Mouse (Mus musculus): ENCODE data around the gene Kcnma1.

Gene Kcnma1

DNA sequence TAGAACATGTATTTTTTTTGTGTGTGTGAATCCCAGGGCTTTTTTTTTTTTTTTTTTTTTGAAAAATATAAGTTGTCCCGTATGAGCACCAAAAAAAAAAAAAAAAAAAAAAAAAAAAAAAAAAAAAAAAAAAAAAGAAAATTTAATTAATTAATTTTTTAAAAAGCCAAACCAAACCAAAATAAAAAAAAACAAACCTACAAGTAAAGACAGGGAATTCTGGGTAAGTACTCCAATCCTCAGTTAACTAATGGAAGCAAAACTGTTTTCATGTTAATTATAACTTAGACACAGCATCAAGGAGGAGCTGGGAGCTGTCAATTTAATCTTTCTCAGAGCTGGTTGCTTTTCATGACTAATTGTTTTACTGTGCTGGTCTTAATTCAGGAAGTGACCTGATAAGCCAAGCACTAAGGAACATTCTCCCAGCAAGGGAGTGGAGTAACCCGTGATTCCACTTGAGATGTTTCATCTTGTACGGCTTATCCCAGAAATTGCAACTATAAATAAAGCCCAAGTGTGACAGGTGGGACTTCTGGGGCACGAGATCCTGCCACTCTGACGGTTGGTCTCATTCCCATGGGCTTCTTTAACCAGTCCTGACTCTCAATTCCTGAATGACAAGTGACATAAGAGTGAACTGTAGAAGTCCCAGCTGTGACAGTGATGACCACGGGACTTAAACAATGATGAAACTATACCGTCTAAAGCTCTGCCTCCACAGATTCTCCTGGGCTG, 424.4 kb downstream of the Kcnma1 start:
- H3K36me3 ChIP-seq (ENCODE audit: insufficient read depth, low read length): no peaks in the 10 kb centered on the region
- H3K27me3 ChIP-seq (ENCODE audit: insufficient read depth, low read length): no peaks in the 10 kb centered on the region
- no peak for TF ChIP-seq POU5F1 (IDR thresholded peaks at IDR 0.05; ENCODE audit: borderline replicate concordance, low read length)
- no peak for TF ChIP-seq CTCF (conservative IDR thresholded peaks at IDR 0.05; ENCODE audit: low read length)
- no peak for TF ChIP-seq NANOG (IDR thresholded peaks at IDR 0.05; ENCODE audit: borderline replicate concordance, low read length)
- no peak overlapping the region for H3K4me3 ChIP-seq (replicated peaks; ENCODE audit: low read length)
- no peaks in the 10 kb centered on the region for H3K9me3 ChIP-seq (ENCODE audit: low read length)
- H3K4me1 ChIP-seq (replicated peaks; ENCODE audit: low read depth, low read length): no peaks in the 10 kb centered on the region

- Histone ChIP-seq H3K4me3 (replicated peaks; ENCODE audit: low read length) (no peak overlapping the region), H3K27me3 (ENCODE audit: insufficient read depth, low read length) (no peaks in the 10 kb centered on the region), H3K36me3 (ENCODE audit: insufficient read depth, low read length) (no peaks in the 10 kb centered on the region), H3K9me3 (ENCODE audit: low read length) (no peaks in the 10 kb centered on the region), H3K4me1 (replicated peaks; ENCODE audit: low read depth, low read length) (no peaks in the 10 kb centered on the region)
- no peak for TF ChIP-seq CTCF (conservative IDR thresholded peaks at IDR 0.05; ENCODE audit: low read length)
- no peak for TF ChIP-seq POU5F1 (IDR thresholded peaks at IDR 0.05; ENCODE audit: borderline replicate concordance, low read length)
- TF ChIP-seq NANOG (IDR thresholded peaks at IDR 0.05; ENCODE audit: borderline replicate concordance, low read length): no peak
Measured at GRCm38 (mm10) chr14:23587451-23587850, 426.8 kb downstream of the Kcnma1 start.

GRCm38 (mm10) chr14:23583235-23583634, 431.1 kb downstream of the Kcnma1 start:
- no peak for TF ChIP-seq POU5F1 (IDR thresholded peaks at IDR 0.05; ENCODE audit: borderline replicate concordance, low read length)
- peak; percentile 69 for TF ChIP-seq CTCF (conservative IDR thresholded peaks at IDR 0.05; ENCODE audit: low read length)
- H3K4me1 ChIP-seq (replicated peaks; ENCODE audit: low read depth, low read length): no peaks in the 10 kb centered on the region
- no peaks in the 10 kb centered on the region for H3K9me3 ChIP-seq (ENCODE audit: low read length)
- H3K27me3 ChIP-seq (ENCODE audit: insufficient read depth, low read length): peaks cover 20% of the 10 kb centered on the region
- no peak overlapping the region for H3K4me3 ChIP-seq (replicated peaks; ENCODE audit: low read length)
- H3K36me3 ChIP-seq (ENCODE audit: insufficient read depth, low read length): no peaks in the 10 kb centered on the region

DNA sequence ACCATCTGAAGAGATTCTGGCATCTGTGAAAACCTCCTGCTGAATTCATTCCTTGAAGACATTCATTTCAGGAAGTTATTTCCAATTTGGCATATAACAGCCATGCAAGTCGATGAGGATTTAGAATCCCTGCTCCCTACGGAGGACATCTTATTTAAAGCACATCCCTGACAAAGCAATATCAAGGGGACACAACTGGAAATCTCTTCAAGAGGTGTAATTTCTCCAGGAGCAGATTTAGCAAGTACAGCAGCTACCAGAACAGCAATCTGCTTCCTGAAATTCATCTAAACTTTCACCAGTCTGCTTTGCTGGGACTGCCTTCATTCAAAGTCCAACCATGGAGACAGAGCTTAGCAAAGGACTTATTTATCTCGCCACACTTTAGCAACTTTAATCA, 433.0 kb downstream of the Kcnma1 start:
- Histone ChIP-seq H3K4me1 (replicated peaks; ENCODE audit: low read depth, low read length) (no peaks in the 10 kb centered on the region), H3K9me3 (ENCODE audit: low read length) (no peaks in the 10 kb centered on the region), H3K4me3 (replicated peaks; ENCODE audit: low read length) (no peak overlapping the region), H3K27me3 (ENCODE audit: insufficient read depth, low read length) (peaks cover 20% of the 10 kb centered on the region), H3K36me3 (ENCODE audit: insufficient read depth, low read length) (no peaks in the 10 kb centered on the region)
- no peak for TF ChIP-seq POU5F1 (IDR thresholded peaks at IDR 0.05; ENCODE audit: borderline replicate concordance, low read length)
- no peak for TF ChIP-seq CTCF (conservative IDR thresholded peaks at IDR 0.05; ENCODE audit: low read length)
- TF ChIP-seq NANOG (IDR thresholded peaks at IDR 0.05; ENCODE audit: borderline replicate concordance, low read length): no peak

DNA sequence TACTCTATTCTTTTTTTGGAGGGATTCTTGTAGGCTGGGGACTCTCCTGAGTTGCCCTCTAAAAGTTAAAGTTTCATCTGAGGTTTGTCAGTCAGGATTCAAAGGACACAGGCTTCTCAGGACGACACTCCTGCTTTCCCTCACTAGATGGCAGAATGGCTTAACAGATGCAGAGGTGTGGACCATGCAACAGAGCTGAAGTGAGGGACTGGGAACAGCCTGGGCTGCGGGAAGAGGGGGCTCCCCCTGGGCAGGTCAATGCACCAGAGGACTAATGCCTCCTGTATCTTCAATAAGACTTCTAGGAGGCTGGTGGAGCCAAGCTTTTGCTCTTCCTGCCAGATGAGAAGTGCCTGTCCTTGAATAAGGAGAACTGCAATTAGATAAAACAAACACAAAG, 438.3 kb downstream of the Kcnma1 start:
- H3K9me3 ChIP-seq (ENCODE audit: low read length): no peaks in the 10 kb centered on the region
- no peaks in the 10 kb centered on the region for H3K36me3 ChIP-seq (ENCODE audit: insufficient read depth, low read length)
- peaks cover 22% of the 10 kb centered on the region for H3K27me3 ChIP-seq (ENCODE audit: insufficient read depth, low read length)
- no peaks in the 10 kb centered on the region for H3K4me1 ChIP-seq (replicated peaks; ENCODE audit: low read depth, low read length)
- TF ChIP-seq CTCF (conservative IDR thresholded peaks at IDR 0.05; ENCODE audit: low read length): no peak
- no peak for TF ChIP-seq NANOG (IDR thresholded peaks at IDR 0.05; ENCODE audit: borderline replicate concordance, low read length)
- no peak for TF ChIP-seq POU5F1 (IDR thresholded peaks at IDR 0.05; ENCODE audit: borderline replicate concordance, low read length)
- no peak overlapping the region for H3K4me3 ChIP-seq (replicated peaks; ENCODE audit: low read length)

DNA sequence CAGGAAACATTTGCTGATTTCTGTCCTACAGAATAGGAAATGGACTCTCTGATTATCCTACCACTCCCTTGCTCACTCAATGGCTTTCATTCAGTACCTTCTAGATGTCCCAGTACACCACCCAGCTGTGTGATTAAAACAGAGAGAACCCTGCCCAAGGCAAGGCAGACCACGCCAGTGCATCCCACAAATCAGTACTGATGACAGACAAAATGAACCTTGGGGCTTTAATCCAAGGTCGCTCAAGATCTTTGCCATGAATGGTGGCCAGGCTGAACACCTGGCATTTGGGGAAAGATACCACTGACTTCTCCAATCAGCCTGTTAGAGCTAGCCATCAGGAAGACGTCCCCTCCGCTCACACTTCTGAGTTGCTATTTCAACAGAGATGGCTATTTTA, 440.2 kb downstream of the Kcnma1 start:
- H3K27me3 ChIP-seq (ENCODE audit: insufficient read depth, low read length): peaks cover 17% of the 10 kb centered on the region
- TF ChIP-seq NANOG (IDR thresholded peaks at IDR 0.05; ENCODE audit: borderline replicate concordance, low read length): no peak
- no peak for TF ChIP-seq CTCF (conservative IDR thresholded peaks at IDR 0.05; ENCODE audit: low read length)
- TF ChIP-seq POU5F1 (IDR thresholded peaks at IDR 0.05; ENCODE audit: borderline replicate concordance, low read length): no peak
- no peak overlapping the region for H3K4me3 ChIP-seq (replicated peaks; ENCODE audit: low read length)
- H3K9me3 ChIP-seq (ENCODE audit: low read length): no peaks in the 10 kb centered on the region
- H3K4me1 ChIP-seq (replicated peaks; ENCODE audit: low read depth, low read length): no peaks in the 10 kb centered on the region
- H3K36me3 ChIP-seq (ENCODE audit: insufficient read depth, low read length): no peaks in the 10 kb centered on the region

DNA sequence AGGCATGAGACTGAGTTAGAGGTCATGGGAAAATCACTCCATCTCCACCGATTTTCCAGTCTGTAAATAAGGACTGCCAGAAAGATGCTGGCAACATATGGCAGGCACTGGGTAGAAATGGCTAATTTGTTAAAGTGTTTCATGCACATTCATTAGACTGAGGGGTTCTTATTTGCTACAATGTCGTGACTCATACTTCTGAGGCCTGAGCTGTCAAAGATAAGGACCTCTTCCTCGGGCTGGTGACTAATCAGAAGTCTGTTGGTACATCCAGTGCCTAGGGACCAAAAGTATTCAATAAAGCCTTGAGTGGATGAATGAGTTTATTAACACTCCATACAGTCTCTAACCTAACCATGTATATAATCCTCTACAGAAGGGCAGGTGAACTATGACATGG, 440.9 kb downstream of the Kcnma1 start:
- no peaks in the 10 kb centered on the region for H3K9me3 ChIP-seq (ENCODE audit: low read length)
- TF ChIP-seq CTCF (conservative IDR thresholded peaks at IDR 0.05; ENCODE audit: low read length) (no peak), POU5F1 (IDR thresholded peaks at IDR 0.05; ENCODE audit: borderline replicate concordance, low read length) (no peak), NANOG (IDR thresholded peaks at IDR 0.05; ENCODE audit: borderline replicate concordance, low read length) (no peak)
- no peaks in the 10 kb centered on the region for H3K4me1 ChIP-seq (replicated peaks; ENCODE audit: low read depth, low read length)
- peaks cover 18% of the 10 kb centered on the region for H3K27me3 ChIP-seq (ENCODE audit: insufficient read depth, low read length)
- no peaks in the 10 kb centered on the region for H3K36me3 ChIP-seq (ENCODE audit: insufficient read depth, low read length)
- H3K4me3 ChIP-seq (replicated peaks; ENCODE audit: low read length): no peak overlapping the region

- no peaks in the 10 kb centered on the region for H3K4me1 ChIP-seq (replicated peaks; ENCODE audit: low read depth, low read length)
- H3K9me3 ChIP-seq (ENCODE audit: low read length): peaks cover 3% of the 10 kb centered on the region
- peaks cover 16% of the 10 kb centered on the region for H3K27me3 ChIP-seq (ENCODE audit: insufficient read depth, low read length)
- TF ChIP-seq NANOG (IDR thresholded peaks at IDR 0.05; ENCODE audit: borderline replicate concordance, low read length) (no peak), CTCF (conservative IDR thresholded peaks at IDR 0.05; ENCODE audit: low read length) (no peak), POU5F1 (IDR thresholded peaks at IDR 0.05; ENCODE audit: borderline replicate concordance, low read length) (no peak)
- H3K36me3 ChIP-seq (ENCODE audit: insufficient read depth, low read length): no peaks in the 10 kb centered on the region
- no peak overlapping the region for H3K4me3 ChIP-seq (replicated peaks; ENCODE audit: low read length)
Measured at GRCm38 (mm10) chr14:23572778-23573177, 441.5 kb downstream of the Kcnma1 start.

DNA sequence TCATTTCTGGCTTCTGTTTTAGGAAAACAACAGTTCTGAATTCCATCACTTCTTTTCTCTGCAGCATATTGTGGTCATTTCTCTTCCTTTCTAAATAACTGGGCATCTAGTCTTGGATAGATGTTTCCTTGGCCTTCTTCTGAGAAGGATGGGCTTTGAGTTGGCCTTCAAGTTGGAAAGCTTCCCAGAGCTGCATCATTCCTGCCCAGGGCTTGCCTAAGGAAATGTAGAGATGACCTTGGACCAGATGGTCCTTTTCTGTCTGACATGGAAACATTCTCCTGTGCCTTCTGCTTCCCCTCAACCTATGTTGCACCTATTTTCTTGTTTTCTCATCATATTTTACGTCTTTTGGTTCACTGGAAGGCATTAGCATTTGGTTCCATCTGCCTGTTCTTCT, 444.0 kb downstream of the Kcnma1 start:
- peaks cover 19% of the 10 kb centered on the region for H3K27me3 ChIP-seq (ENCODE audit: insufficient read depth, low read length)
- no peak overlapping the region for H3K4me3 ChIP-seq (replicated peaks; ENCODE audit: low read length)
- TF ChIP-seq CTCF (conservative IDR thresholded peaks at IDR 0.05; ENCODE audit: low read length) (no peak), NANOG (IDR thresholded peaks at IDR 0.05; ENCODE audit: borderline replicate concordance, low read length) (no peak), POU5F1 (IDR thresholded peaks at IDR 0.05; ENCODE audit: borderline replicate concordance, low read length) (no peak)
- no peaks in the 10 kb centered on the region for H3K4me1 ChIP-seq (replicated peaks; ENCODE audit: low read depth, low read length)
- H3K36me3 ChIP-seq (ENCODE audit: insufficient read depth, low read length): no peaks in the 10 kb centered on the region
- peaks cover 29% of the 10 kb centered on the region for H3K9me3 ChIP-seq (ENCODE audit: low read length)
